Mouse (Mus musculus) midbrain, embryonic 16.5 days (tissue): ENCODE results near the gene Slc1a1. TPM values are rescaled to one million over a fixed set of nuclear protein-coding genes. Genes with fewer than 3 reads are reported as not detected.
A peak's percentile ranks its signal among the peaks of the same experiment; 100 is the strongest.

Source experiments
- ATAC-seq: fragments of 200-750 bp; cut with Nextera tagmentation; 2 replicates; pipeline ENCODE4 v1.8.0; 2017; ENCODE audit warnings: moderate TSS enrichment
- H3K27ac ChIP-seq: fragments of 300-500 bp; sonication (generic); 2 replicates; pipeline ENCODE4 v1.5.1; 2014; ENCODE audit warnings: mild to moderate bottlenecking, low read length, mixed read lengths
- H3K27me3 ChIP-seq: fragments of 300-500 bp; sonication (generic); 2 replicates; pipeline ENCODE4 v1.6.1; 2014; ENCODE audit warnings: low read depth, low read length, mixed read lengths; ENCODE audit not compliant: control insufficient read depth, insufficient read depth
- H3K36me3 ChIP-seq: fragments of 300-500 bp; sonication (generic); 2 replicates; pipeline ENCODE4 v1.6.1; 2014; ENCODE audit warnings: mild to moderate bottlenecking, low read length, moderate library complexity, mixed read lengths; ENCODE audit not compliant: control insufficient read depth, insufficient read depth
- H3K4me1 ChIP-seq: fragments of 300-500 bp; sonication (generic); 2 replicates; pipeline ENCODE4 v1.6.1; 2014; ENCODE audit warnings: mild to moderate bottlenecking, low read length, mixed read lengths; ENCODE audit not compliant: control insufficient read depth, insufficient read depth
- H3K4me2 ChIP-seq: fragments of 300-500 bp; sonication (generic); 2 replicates; pipeline ENCODE4 v1.6.1; 2014; ENCODE audit warnings: mild to moderate bottlenecking, low read length, mixed read lengths
- H3K4me3 ChIP-seq: fragments of 300-500 bp; sonication (generic); 2 replicates; pipeline ENCODE4 v1.5.1; 2014; ENCODE audit warnings: low read depth, mild to moderate bottlenecking, low read length, moderate library complexity, mixed read lengths
- H3K9ac ChIP-seq: fragments of 300-500 bp; sonication (generic); 2 replicates; pipeline ENCODE4 v1.6.1; 2014; ENCODE audit warnings: low read depth, low read length, mixed read lengths
- H3K9me3 ChIP-seq: fragments of 300-500 bp; sonication (generic); replicated peaks from 2 replicates; pipeline ENCODE4 v1.6.1; 2014; ENCODE audit warnings: mild to moderate bottlenecking, low read length, mixed read lengths; ENCODE audit not compliant: control insufficient read depth, poor library complexity, severe bottlenecking
- WGBS: fragments of 180-500 bp; shearing (Covaris S2); extraction: QIAGEN DNeasy Blood & Tissue Kit; methylation state at CpG from one replicate; pipeline ENCODE4 v1.1.7; 2014; 5-methylcytosine and 5-hydroxymethylcytosine counted together
- polyA plus RNA-seq: library from polyadenylated mRNA; unstranded; fragments of >200 nt; fragmentation: Nextera tagmentation; extraction: Ambion mirVana; gene quantifications from 2 replicates; pipeline ENCODE4 v1.2.1, GENCODE M21; 2015

The Slc1a1 gene
- 45.0 and 47.7 TPM in 2 replicates for polyA plus RNA-seq

DNA sequence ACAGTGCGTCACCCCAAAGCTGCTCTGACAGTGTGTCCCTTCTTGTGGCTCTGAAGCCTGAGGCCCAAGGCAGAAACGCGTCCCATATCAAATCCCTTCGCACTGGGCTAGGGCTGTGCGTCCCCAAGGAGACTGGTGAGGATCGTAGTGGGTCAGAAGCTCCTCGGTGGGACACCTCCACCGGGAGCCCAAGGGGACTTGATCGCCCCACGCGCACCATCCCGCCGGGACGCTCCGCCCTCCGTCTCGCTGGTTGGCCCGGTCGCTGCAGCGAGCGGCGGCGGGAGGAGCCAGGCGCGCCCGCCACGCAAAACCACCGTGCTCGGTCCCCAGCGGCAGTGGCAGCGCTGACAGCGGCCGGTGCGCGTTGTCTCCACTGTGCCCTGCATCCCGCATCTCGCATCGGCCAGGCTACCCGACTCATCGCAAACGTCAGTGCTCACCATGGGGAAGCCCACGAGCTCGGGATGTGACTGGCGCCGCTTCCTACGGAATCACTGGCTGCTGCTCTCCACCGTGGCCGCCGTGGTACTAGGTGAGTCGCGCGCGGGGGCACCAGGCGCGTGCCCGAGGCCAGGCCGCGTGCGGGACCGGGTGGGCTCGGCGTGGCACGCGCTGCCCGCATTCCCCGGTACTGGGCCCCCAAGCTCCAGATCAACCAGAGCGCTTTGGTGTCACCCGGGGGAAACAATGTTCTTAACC lies at the start of gene Slc1a1:
Gene Slc1a1 (plus strand): TSS at position 252 of the 702 bp plus-strand sequence.
- Histone ChIP-seq H3K27ac (peak within 1 kb of the TSS; percentile 84), H3K4me3 (peak within 1 kb of the TSS; percentile 70), H3K4me2 (peak within 1 kb of the TSS; percentile 74), H3K27me3 (no peaks in the 10 kb centered on the region), H3K4me1 (peaks cover 9% of the 10 kb centered on the region; the same call in 1 of the 2 replicates), H3K9ac (peak within 1 kb of the TSS; percentile 84), H3K9me3 (no peaks in the 10 kb centered on the region), H3K36me3 (no peaks in the 10 kb centered on the region)
- peak; percentile 95 for ATAC-seq
- WGBS, result under 1% methylated on average over 66 of the region's 68 CpGs

DNA sequence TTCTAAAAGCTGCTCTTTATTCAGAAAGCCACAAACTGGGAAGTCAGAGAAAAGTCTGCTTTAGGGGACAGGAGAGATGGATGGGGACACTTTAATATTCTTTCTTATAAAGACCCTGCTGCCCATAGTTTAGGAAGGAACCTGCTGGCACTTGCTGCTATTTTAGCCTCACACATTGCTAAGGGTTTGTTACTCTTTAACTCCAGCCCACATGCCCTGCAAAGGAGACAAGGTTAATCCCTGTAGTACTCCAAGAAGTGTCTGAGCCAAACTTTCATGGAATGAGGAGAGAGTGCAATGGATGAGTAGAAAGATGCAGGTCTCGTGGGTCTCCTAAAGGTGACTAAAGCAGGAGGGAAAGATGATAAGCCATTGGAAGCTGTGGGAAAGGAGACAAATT lies 44.7 kb upstream of the Slc1a1 start:
- H3K36me3 ChIP-seq, result no peaks in the 10 kb centered on the region
- no peak overlapping the region for H3K4me2 ChIP-seq
- H3K4me1 ChIP-seq, result no peaks in the 10 kb centered on the region
- H3K9ac ChIP-seq, result no peak overlapping the region
- ATAC-seq, result no peak
- no peaks in the 10 kb centered on the region for H3K9me3 ChIP-seq
- no peaks in the 10 kb centered on the region for H3K27me3 ChIP-seq
- H3K27ac ChIP-seq, result no peak overlapping the region
- no peak overlapping the region for H3K4me3 ChIP-seq
- 78% methylated on average over 1 of the region's 1 CpGs for WGBS

DNA sequence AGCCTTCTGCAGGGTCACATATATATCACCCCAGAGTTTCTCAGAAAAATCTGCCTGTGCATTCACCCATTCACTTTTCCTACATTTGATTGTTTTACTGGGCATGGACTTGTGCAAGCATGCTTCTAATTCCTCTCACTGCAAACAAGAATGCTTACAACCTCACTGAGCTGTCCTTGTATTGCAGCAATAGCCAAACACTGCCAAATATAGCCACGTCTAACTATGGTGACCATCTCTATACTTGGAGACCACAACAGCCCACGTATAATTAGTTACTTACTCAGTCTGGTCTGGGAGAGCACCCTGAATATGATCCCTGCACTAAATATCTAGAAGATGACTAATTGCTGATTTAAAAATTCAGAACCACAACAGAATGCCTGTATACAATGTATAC lies 41.5 kb upstream of the Slc1a1 start:
- 92% methylated on average over 2 of the region's 2 CpGs for WGBS
- H3K4me3 ChIP-seq, result no peak overlapping the region

DNA sequence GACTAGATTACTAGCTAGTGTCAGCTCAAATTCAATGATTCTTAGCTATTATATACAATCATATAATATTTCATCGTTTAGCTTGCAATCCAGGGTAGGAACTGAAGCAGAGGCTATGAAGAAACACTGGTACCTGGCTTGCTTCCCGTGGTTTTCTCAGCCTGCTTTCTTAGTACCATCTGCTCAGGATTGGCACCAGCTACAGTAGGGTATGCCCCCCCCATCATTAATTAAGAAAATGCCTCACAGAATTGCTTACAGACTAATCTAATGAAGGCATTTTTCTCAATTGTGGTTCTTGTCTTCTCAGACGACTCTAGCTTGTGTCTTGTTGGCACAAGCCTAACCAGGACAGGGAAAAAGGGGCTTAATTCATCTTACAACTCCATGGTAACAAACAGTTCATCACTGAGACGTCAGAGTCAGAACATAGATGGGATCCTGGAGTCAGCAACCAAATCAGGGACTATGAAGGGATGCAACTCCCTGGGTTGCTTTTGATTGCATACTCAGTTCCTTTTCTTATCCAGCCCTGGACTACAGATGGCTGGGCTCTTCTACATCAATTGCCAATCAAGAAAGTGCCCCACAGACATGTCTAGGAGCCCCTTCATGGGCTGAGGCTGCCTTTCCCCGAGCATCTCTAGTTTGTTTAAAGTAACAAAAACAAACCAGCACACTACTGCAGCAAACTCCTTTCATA lies 38.6 kb upstream of the Slc1a1 start:
- Histone ChIP-seq H3K9me3 (no peaks in the 10 kb centered on the region), H3K36me3 (no peaks in the 10 kb centered on the region), H3K4me3 (no peak overlapping the region), H3K27me3 (no peaks in the 10 kb centered on the region), H3K4me2 (no peak overlapping the region), H3K27ac (no peak overlapping the region), H3K9ac (no peak overlapping the region), H3K4me1 (no peaks in the 10 kb centered on the region)
- 58% methylated on average over 5 of the region's 5 CpGs for WGBS
- no peak for ATAC-seq

More for the DNA sequence above, 41.5 kb upstream of the Slc1a1 start:
- no peak for ATAC-seq
- H3K4me1 ChIP-seq, result no peaks in the 10 kb centered on the region
- H3K27ac ChIP-seq, result no peak overlapping the region
- no peaks in the 10 kb centered on the region for H3K9me3 ChIP-seq
- H3K4me2 ChIP-seq, result no peak overlapping the region
- H3K27me3 ChIP-seq, result no peaks in the 10 kb centered on the region
- no peak overlapping the region for H3K9ac ChIP-seq
- H3K36me3 ChIP-seq, result no peaks in the 10 kb centered on the region

DNA sequence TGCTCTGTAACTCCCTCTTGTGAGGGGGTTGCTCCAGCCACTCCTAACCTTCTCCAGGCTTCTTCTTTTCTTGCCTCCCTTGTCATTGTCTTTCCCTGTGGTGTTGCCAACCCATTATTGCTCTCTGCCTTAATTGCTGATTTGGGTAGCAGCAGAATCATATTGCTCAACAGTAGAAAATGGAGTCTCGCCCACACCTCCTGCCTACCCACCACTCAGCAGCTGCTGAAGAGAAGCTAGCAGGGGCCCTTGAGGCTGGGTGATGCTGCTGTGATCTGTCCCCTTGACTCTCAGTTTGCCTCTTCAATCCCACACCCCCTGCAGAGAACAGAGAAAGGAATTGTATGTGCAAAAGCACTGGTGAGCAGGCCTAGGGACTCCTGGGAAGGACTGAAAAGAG lies 37.9 kb upstream of the Slc1a1 start:
- H3K9me3 ChIP-seq, result no peaks in the 10 kb centered on the region
- no peaks in the 10 kb centered on the region for H3K27me3 ChIP-seq
- H3K36me3 ChIP-seq, result no peaks in the 10 kb centered on the region
- H3K4me1 ChIP-seq, result no peaks in the 10 kb centered on the region
- H3K27ac ChIP-seq, result no peak overlapping the region
- no peak for ATAC-seq
- WGBS, result 93% methylated on average over 1 of the region's 1 CpGs
- H3K4me3 ChIP-seq, result no peak overlapping the region
- no peak overlapping the region for H3K4me2 ChIP-seq
- H3K9ac ChIP-seq, result no peak overlapping the region

DNA sequence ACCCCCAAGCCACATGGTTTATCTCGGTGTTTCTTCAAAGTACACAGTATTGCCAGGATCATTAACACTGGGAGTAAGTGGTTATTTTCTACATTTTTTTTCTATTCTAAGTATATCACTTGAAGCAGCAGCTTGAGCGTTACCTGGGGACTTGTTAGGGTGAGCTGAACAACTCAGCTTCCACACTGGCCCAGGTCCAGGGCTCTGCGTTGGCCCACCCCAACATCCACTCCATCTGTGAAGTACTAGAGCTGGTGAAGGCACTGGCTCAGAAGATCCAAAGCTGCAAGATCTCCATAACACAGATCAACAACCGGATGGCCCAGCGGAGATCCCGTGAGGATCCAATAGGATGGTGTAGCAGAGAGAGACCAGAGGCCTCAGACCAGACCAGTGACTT lies 37.2 kb upstream of the Slc1a1 start:
- no peak for ATAC-seq
- no peaks in the 10 kb centered on the region for H3K27me3 ChIP-seq
- no peak overlapping the region for H3K4me3 ChIP-seq
- 86% methylated on average over 6 of the region's 6 CpGs for WGBS
- H3K9ac ChIP-seq, result no peak overlapping the region
- H3K27ac ChIP-seq, result no peak overlapping the region
- no peaks in the 10 kb centered on the region for H3K36me3 ChIP-seq
- H3K4me2 ChIP-seq, result no peak overlapping the region
- no peaks in the 10 kb centered on the region for H3K9me3 ChIP-seq
- no peaks in the 10 kb centered on the region for H3K4me1 ChIP-seq

DNA sequence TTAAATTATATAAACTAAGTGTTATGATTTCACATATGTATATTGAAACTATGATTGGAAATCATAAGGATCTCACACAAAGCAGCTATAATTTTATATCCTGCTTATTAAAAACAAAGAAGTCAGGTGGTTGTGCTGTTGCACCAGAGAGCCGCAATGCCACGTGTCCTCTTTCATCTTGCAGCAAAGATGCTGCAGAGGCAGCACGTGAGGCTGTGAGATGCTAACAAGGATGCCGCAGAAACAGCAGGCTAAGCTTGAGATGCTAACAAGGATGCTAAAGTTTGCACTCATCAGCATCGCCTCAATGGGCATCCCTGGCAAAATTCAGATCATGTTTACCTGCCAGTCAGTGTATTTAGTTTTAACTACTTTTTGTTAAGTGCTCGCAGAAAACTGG lies 34.4 kb upstream of the Slc1a1 start:
- Histone ChIP-seq H3K27ac (no peak overlapping the region; the same call in 1 of the 2 replicates), H3K27me3 (no peaks in the 10 kb centered on the region), H3K4me1 (no peaks in the 10 kb centered on the region), H3K4me3 (no peak overlapping the region), H3K9ac (no peak overlapping the region), H3K36me3 (no peaks in the 10 kb centered on the region), H3K4me2 (no peak overlapping the region), H3K9me3 (no peaks in the 10 kb centered on the region)
- ATAC-seq, result peak; percentile 73
- 38% methylated on average over 6 of the region's 6 CpGs for WGBS

DNA sequence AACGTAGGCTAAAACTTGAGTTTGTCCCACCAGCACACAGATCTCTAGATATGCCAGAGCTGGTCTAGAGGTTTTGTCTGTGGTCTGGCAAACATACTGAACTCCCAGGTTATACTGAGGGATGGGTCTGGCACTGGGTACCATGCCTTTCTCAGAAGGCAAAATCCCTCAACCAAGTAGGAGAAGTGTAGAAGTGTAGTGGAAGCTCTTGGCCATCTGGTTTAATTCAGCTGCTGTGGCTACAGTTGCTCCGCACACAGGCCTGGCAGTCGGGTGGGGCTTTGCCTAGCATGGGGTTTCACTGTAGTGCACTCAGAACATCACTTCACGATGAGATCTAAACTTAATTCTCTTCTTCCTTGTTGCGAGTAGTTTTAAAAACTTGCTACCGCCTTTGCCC lies 28.6 kb upstream of the Slc1a1 start:
- 92% methylated on average over 6 of the region's 6 CpGs for WGBS
- Histone ChIP-seq H3K9ac (no peak overlapping the region), H3K36me3 (no peaks in the 10 kb centered on the region), H3K27ac (no peak overlapping the region), H3K27me3 (no peaks in the 10 kb centered on the region), H3K4me2 (no peak overlapping the region), H3K4me1 (no peaks in the 10 kb centered on the region), H3K4me3 (no peak overlapping the region), H3K9me3 (no peaks in the 10 kb centered on the region)
- no peak for ATAC-seq

DNA sequence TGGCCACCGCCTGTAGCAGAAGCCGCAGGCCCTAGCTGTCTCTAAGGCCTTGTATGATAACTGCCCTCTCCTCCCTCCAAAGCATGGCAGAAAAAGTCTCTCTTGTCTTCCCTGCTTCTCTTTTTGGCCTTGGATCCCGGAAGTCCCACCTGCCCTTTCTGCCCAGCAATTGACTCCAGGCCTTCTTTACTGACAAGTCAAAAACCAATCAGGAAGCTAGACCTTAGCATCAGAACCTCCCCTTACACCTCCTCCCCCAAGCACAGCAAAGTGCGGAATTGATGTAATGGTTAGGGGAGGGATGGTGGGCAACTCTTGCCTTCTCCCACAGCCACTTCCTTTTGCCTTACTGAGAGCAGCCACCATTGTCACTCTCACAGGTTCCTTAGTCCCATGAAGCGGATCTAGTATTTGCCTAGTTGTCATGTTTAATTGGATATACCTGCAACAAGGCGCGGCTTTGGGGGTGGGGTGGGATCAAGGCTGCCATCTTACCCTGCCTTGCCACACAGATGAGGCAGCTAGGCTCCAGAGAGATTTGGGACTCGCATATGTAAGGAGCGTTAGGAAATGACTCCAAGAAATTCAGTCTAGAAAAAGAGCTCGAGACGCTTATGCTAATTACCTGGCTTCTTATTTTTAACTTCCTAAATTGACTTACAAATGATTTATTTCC lies 27.9 kb upstream of the Slc1a1 start:
- Histone ChIP-seq H3K4me2 (no peak overlapping the region), H3K9ac (no peak overlapping the region), H3K9me3 (no peaks in the 10 kb centered on the region), H3K4me1 (no peaks in the 10 kb centered on the region), H3K4me3 (no peak overlapping the region), H3K27me3 (no peaks in the 10 kb centered on the region), H3K27ac (no peak overlapping the region), H3K36me3 (no peaks in the 10 kb centered on the region)
- no peak for ATAC-seq
- 88% methylated on average over 11 of the region's 11 CpGs for WGBS
